Mouse (Mus musculus) G1E (cell line): ENCODE measurements at regions not wholly inside any gene's neighbourhood (a gene's known extent, or its start where the extent isn't known, plus 50 kb on each side); places are given as distances from the start of the nearest gene placed in this dataset.

Source experiments
- CTCF ChIP-seq: IDR thresholded peaks from 2 replicates; pipeline ENCODE4 v1.5.1; 2012; ENCODE audit warnings: low read depth, low read length, inconsistent platforms, mixed read lengths
- GATA1 ChIP-seq: IDR thresholded peaks from 2 replicates; pipeline ENCODE4 v1.6.1; 2012; ENCODE audit warnings: borderline replicate concordance, low read length, inconsistent platforms, mixed read lengths
- POLR2AphosphoS5 ChIP-seq: IDR thresholded peaks from 2 replicates; pipeline ENCODE4 v1.6.1; 2012; ENCODE audit warnings: low read depth, low read length, inconsistent platforms; ENCODE audit not compliant: insufficient replicate concordance
- TAL1 ChIP-seq: conservative IDR thresholded peaks from 2 replicates; pipeline ENCODE4 v1.6.1; 2012; ENCODE audit warnings: low read depth, low read length, inconsistent platforms, mixed read lengths

GRCm38 (mm10) chr8:8947516-8948161 is 257.3 kb upstream of the Arglu1 start:
- TF ChIP-seq GATA1 (no peak), CTCF (no peak), POLR2AphosphoS5 (no peak), TAL1 (no peak)
